Mouse (Mus musculus) right cerebral cortex, postnatal 14 days (tissue): ENCODE measurements around the gene Paf1.

Source experiments
- DNase-seq: peaks from one replicate; pipeline ENCODE4 v3.0.0; 2022

The Paf1 gene

DNA sequence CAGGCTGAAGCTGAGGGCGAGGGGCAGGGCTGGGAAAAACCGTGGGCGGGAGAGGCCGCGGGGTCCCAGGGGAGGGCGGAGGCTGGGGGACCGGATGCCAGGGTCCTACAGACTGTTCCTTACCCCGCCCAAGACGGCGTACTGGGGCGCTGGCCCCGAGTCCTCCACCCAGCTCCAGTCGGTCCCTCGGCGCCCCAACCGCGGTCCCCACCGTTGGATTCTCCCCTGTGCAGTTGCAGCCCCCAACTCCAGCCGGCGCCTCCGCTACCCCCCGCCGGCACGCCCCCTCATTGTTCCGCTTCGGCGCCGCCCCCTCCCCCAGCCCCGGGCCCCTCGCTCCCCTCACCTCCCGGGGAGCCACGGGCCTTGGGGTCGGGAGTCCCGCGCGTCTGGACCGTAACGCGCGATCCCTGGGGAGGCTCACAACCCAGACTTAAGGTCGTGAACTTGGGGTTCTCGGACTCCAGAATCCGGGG lies 21.2 kb upstream of the Paf1 start:
- no peak for DNase-seq

DNA sequence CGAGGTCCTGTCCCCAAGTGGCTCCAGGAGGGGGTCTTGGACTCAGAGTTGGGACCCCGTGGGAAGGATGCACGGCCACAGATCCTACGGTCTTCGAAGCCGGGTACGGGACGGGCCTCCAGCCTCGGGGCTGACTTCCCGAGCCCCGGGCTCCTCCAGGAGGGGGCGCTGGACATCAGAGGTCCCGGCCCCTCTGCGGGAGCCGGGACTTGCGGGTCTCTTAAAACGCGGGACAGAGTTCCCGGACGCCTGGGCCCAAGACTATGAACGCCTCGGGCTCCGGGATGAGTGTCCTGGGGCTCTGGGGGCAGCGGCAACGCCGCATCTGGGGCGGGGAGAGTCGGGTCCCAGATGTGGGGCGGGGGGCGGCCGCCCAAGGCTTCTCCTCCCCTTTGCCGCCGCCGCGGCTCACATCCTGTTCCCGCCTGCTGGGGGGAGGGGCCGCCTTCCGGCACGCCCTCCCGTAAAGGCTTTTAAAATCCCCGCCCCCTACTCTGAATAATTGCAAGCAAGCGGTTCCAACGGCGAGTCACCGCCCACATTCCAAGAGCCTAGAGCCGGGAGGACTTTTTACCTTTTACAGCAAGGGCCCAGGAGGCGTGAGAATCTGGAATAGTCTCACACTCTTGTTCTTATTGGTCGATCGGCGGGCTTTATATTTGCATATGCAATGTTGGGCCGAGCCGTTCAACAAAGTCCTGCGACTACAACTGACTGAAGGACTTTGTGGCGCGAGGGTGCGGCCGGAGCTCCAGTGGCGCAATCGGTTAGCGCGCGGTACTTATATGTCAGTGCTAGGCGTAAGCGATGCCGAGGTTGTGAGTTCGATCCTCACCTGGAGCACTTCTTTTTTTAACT lies 20.3 kb upstream of the Paf1 start, which contains the start of gene Plekhg2:
Plekhg2 (minus strand) TSS at position 349 of the 858 bp plus-strand sequence.
- DNase-seq, result peak; percentile 89

DNA sequence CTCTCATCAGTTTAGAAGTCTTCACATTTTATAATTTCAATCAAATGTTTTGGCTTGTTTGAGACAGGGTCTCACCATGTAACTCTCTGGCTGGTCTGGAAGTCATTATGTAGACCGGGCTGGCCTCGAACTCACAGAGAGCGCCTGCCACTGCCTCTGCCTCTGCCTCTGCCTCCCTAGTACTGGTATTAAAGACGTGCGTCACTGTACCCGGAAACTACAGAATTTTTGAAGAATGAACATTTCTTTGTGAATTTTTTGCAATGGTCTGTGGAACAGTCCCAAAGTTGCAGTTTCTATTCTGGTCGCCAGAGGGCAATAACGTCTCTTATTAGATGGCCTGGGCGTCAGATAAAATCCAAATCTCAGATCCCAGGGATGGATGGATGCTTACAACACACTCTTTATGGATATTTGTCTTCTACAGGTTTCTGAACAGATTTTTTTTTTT lies 19.6 kb upstream of the Paf1 start:
- peak; percentile 77 for DNase-seq

DNA sequence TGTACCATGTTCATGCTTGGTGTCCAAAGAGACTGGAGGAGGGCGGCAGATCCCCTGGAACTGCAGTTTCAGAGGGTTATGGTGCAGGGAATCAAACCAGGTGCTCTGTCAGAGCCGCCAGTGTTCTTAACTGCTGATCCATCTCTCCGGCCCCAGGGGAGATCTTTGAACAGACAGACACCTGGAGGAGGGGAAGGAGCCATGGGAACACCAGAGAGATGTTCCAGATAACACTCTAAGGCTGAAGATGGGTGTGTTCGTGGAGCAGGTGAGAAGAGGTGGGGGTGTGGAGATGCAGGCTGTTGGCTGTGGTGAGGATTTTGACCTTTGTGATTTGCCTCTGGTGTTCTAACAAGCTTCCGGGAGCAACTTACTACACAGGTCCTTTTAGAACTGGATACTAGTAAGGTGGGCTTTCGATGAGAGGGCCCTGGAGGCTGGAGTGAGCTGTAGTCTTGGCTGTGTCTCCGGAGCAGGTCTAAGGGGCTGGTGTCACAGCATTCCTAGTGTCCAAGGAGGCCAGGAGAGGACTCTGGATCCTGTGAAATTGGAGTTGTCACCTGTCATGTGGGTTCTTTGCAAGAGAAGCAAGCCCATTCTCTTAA lies 18.8 kb upstream of the Paf1 start:
- no peak for DNase-seq

DNA sequence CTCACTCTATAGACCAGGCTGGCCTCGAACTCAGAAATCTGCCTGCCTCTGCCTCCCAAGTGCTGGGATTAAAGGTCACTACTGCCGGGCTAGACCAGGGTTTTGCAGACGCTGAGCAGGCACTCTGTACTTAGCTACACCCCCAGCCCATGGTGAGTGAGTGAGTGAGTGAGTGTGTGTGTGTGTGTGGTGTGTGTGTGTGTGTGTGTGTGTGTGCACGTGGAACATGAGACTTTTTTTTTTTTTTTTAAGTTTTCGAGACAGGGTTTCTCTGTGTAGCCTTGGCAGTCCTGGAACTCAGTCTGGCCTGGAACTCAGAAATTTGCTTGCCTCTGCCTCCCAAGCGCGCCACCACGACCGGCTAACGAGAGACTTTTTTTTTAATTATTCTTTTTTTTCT lies 18.1 kb upstream of the Paf1 start:
- DNase-seq, result no peak

DNA sequence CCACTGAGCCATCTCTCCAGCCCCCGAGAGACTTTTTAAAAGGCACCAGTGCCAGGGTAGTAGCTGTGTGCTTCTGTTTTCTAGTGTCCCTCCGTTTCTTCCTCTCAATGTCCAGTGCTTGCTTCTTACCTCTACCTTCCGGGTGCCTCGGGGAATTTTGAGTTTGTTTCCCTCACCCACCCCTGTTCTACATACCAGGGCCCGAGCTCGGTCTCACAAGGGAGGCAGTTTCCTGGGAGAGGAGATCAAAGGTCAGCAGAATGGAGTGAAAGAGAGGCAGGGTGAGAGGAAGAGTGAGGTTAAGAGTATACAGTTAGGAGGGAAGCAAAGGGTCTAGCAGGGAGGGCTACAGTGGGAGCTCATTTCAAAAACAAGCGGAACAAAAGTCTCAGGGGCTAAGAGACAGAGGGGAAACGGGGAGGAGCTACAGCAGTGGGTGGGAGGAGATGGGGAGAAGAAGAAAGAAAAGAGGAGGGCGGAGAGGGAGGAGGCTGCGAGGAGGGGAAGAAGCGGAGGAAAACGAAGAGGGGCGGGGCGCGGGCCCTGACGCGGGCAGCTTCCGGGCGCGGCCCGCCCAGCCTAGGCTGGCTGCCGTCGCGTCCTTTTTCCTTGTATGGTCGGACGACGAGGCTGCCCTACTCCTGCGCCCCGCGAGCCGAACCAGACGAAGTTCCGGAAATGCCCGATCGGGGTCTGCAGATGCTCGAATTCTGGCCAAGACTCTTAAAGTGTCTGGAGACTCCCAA lies 17.4 kb upstream of the Paf1 start:
- DNase-seq, result peak; percentile 80

DNA sequence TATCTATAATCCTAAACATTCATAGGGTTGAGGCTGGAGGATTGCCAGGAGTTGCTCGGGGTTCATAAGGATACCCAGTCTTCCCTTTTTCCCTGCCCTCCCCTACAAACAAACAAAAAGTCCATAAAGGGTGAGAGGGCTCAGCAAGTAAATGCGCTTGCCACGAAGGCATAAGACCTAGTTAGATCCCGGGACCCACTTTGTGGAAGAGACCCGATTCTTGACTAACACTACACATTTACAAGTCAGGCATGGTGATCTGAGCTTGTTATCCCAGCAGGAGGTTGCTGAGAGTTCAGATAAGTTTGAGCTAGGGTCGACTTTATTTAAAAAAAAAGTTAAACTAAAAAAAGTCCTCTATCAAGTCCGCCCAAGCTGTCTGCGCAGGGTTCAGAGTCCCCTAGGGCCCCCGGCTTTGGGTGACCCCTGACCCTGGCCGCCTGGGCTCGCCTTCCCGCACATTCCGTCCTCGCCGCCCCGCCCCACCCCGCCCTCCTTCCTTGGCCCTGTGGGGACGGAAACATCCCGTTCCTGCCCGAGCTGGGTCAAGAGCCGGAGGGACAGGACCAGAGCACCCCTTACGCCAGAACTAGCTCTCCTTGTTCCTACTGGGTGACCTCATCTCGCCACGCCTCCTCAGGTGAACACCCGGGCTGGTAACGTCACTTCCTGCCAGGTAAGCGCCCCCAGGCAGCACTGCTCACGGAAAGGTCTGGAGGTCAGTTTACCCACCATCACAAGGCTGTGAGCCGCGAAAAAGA lies 16.6 kb upstream of the Paf1 start:
- no peak for DNase-seq

DNA sequence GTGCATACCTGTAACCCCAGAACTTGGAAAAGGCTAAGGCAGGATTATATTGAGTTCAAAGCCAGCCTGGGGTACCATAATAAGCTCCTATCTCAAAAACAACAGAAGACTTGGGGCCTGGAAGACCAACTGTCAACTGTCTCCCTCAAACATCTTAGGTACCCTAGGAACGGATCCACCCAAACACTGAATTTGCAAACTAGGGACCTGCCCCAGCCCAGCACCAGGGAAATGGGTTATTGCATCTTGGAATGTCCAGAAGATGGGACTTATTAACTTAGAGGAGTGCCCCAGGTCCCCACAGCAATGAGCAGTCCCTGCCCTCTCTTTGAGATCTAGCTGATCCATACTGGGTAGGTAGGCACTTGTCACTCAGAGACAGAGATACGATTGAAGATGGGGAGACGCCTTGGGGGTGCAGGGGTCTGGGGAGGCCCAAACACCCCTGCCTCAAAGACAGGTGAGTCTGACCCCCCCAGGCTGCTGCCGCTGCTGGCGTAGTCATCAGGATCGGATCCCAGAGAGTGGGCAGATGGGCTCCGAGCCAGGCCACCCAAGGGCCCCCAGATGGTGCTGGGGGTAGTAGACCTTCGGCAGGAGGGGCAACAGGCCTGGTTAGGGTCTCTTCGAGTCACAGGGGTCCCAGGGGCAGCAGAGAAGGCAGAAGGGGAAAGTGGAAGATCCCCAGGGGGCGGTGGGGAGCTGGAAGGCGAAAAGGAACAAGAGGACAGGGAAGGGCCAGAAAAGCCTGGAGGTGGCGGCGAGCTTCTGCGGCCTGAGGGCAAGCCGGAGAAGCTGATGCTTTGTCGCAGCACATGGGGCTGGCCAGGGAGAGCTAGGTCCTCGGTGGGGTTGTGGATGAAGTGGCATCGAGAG lies 15.3 kb upstream of the Paf1 start:
- DNase-seq, result no peak

DNA sequence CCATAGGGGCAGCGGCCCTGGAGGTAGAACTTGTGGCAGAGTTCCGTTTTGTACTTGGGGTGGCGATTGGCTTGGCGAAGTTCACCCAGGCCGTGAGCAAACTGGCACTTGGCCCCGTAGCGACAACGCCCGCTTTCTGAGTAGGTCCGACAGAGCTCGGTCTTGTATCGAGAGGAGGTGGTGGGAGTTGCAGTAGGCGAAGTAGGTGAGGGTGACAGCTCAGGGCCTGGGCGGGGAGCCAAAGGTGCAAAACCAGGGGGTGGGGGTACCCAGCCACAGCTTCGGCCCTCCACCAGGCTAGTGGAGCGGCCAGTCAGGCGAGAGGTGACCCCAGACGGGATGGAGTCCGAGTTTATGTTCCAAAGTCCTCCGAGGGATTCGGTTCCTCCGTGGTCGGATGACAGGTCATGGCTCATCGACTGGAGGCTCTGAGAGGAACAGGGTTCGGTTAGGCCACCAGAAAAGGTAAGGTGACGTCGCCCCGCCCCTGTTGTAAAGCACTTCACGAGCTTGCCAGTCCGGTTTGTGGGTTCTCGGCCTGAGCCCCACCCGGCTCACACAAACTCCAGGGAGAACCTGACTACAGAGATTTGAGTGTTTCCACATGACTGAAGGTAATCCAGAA lies 14.6 kb upstream of the Paf1 start:
- DNase-seq, result no peak

DNA sequence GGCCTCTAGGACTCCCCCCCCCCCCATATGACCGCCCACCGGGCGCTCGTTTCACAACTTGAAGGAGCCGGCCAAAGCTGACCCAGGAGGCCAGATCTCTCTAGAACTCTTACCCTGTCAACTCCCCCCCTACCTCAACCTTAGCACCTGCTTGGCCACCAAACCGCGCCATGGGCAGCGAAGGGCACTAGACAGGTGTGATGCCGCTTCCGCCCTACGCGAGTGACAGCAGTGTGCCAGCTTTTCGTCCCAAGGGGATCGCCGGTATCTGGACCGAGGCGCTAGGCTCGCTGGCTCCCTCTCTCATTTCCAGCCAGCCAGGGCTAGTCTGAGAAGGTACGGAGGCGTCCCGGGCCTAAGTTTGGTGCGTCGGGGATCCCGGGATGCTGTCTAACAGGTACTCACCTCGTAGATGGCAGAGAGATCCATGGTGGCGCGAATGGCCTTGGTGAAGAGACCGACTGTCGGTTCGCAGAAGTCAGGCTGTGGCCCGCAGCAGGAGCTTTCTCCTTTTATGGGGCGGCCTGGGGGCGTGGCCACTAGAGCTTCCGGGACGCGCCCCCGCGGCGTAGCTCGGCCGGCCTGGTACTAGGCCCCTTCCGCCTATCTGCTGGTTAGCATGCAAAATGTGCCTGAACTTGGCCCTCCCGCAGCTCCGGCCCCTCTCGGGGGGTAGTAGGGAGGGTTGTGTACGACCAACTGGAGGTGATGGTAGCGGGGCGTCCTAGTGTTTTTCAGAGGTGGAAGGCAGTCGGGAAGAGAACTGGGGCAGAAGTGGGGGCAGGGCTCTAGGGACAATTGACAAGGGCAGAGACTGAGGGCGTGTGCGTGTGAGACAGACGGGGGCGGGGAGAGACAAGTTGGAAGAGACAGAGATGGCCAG lies 13.7 kb upstream of the Paf1 start:
- peak; percentile 86 for DNase-seq

DNA sequence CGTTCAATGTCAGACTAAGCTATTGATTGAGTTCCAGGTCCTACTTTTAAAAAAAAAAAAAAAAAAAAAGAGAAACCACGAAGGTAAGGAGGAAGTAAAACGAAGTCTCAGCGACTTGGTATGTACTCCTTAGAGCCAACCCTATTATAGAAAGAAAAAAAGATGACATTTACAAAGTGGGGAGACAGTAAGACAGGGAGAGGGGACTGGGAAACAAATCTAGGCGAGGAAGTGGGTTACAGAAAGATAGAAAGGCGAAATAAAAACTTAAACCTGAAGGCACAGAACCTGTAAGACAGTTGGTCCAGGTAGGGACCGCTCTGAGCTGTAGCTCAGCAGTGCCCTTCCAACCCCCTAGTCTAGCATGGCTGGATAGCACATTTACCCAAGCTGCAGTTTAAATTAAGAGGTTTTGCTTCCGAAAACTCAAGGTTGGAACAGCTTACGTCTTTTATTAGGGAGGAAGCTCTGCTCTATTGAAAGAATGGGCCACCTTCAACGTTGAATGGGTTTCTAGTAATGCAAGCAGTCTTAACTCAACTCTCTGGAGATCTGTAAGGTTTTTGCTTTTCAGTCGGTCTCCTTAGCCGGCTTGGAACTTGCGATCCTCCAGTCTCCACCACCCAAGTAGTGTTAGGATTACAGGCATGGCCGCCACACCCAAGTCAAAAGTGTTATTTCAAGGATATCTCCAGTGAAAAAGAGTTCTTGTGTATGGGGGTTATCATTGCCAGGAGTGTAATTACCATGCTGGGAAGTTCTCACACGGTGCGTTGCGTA lies 12.3 kb upstream of the Paf1 start, which contains the start of gene Zfp36:
Zfp36 (minus strand) TSS at position 17 of the 780 bp plus-strand sequence.
- no peak for DNase-seq

DNA sequence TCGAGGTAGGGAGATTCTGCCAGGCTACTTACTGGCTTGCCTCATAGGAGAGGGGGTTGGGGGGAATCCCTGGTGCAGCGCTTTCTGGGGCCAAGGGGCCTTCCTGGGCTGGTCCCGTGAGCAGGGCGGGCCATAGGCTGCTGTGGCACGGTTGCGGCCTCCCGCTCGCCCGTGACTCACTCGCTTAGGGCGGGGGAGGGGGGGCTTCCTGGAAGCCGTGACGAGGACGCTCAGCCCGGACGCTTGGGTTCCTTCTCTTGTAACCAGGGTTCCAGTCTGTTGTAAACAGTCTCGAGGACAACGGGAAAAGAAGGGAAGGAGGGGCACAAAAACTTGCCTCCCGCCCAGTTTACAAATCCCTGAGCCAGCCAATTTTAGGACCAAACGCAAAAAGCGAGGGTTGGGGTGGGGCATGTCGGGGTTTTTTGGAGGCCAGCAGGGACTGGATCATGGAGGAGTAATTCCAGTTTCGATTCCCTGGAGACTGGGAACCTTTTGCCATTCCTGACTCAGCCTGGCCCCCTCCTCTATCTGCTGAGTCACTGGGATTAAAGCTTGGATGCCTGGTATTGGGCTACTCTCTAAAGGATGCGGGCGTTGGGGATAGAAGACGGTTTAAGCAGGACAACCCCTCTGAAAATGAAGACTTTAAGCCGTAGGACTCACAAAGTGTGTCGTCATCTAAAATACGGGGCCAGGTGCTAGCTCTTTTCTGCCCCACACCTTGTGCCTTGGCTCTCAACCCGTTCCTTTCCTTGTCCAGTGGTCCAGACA lies 11.5 kb upstream of the Paf1 start:
- no peak for DNase-seq

DNA sequence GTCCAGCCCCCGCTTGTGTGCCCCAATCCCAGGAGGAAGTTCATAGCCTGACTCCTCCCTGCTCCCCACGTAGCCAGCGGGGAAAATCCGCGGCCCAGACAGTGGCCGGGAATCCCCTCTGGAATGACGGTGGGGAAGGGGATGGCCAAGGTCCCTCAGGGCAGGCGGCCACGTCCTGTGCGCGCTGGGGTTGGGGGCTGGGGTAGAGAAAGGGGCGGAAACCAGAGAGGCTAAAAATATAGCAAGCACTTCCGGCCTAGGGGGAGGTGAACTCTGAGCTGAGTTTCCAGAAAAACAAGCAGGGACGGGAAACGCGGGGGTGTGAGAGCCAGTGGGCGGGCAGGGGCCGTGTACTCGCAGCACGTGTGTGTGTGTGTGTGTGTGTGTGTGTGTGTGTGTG lies 10.8 kb upstream of the Paf1 start:
- DNase-seq, result peak; percentile 66

DNA sequence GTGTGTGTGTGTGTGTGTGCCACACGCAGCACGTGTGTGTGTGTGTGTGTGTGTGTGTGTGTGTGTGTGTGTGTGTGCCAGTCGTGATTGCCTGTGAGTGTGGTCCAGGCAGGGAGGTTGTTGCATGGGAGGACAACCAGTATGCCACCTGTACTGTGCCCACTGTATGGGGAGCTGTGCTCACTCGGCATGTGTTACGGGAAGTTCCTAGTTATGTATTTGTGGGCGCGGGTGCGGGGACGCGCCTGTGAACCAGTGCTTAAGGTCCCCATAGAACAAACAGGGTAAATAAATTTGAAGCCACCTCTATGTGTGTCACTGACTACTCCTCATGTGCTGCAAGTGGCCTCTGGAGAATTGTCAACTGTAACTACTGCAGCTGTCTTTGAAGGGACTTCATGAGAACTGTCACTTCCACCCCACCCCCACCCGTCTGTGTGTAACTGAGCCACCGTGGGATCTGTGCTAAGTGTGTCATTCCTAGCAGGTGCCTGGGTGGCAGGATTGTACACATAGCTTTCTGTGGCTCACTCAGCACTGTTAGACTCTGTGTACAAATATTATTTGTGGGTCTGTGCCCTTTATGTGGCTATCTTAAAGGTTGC lies 10.3 kb upstream of the Paf1 start:
- DNase-seq, result no peak

DNA sequence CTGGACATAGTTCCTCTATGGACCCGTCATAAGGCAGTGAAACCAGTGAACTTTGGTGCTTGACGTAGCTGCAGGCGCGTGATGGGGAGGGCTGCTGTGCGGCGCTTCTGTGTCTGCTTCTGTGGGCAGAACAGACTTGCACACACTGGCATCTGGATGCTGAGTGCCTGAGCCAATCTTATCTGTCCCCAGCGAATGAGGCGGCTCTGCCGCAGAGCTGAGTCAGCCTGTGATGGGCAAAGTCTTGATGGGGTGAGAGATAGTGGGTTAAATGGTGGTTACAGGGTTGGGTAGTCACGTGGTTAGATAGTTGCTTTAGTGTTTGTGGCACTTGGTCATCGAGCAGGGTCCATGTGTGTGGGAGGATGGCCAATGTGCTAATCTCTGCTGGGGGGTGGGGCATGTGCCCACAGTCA lies 9.8 kb upstream of the Paf1 start:
- DNase-seq, result peak; percentile 65

DNA sequence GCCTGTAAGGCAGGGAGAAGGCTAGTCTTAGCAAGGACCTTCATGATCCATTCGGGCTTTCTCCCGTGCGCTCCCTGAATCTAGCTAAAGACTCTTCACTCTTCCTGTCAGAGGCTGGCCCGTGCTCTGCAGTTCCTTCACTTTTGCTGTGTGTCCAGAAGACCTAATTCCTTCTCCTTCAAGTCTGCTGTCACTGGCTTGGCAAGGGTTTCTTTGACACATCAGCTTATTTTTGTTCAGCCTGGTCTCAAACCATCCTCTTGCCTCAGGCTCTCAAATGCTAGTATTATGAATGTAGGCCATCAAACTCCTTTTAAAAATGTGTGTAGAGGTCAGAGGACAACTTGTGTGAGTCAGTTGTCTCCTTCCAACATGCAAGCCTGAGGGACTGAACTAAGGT lies 9.1 kb upstream of the Paf1 start:
- DNase-seq, result no peak

DNA sequence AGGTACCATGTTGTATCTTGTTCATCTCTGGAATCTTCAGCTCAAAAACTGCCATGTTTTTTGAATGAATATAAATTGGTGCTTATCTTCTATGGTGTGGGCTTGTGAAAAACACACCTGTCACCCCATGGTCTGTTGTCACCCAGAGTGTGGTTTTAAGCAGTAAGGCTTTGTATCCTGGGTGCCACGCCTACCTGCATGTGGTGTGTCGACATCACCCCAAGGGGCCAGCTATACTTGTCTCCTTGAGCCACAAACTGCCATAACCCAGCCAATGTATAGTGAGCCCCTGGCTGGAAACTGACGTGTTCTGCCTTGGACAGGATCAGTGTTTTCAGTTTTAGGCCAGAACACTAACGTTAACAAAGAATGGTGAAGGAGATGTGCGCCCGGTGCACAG lies 8.6 kb upstream of the Paf1 start:
- no peak for DNase-seq

DNA sequence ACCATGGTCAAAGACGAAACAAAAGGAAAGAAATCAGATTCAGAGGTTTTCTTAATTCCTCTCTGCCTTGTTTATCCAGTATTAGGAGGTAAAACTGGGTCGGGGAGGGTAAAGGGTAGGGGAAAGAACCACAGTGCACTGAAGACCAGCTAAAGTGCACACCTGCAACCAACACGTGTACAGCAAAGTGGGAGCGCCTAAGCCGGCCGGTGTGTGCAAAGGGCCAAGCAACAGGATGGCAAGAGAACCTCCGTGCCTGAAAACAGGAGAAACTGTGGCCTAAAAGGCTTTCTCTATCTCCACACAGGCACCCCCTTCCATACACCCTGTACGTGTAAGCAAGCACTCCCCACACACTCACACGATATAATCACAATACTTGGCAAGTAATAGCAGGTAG lies 7.6 kb upstream of the Paf1 start:
- no peak for DNase-seq
